Mouse (Mus musculus) left cerebral cortex, adult 9 months (tissue): Measurements from ENCODE around the gene Ahnak.
"Not testable (repeated sequence)": the region's sequence is repeated elsewhere in the genome, so short reads cannot be mapped to it uniquely, and the experiment has no call there.

Experiments used
- DNase-seq, 2 experiments: peaks; one replicate each; pipeline ENCODE4 v3.0.0; 2022; ENCODE audit warnings: low spot score in 2 of 2

Ahnak gene

GRCm38 (mm10) chr19:8972491-8972890, 16.6 kb upstream of the Ahnak start:
- DNase-seq: not testable (repeated sequence)

- DNase-seq: no peak
These were observed 14.4 kb upstream of the Ahnak start for GRCm38 (mm10) chr19:8974638-8975037.

GRCm38 (mm10) chr19:8975491-8975890, 13.6 kb upstream of the Ahnak start:
- no peak for DNase-seq

- DNase-seq: no peak
These were observed 12.5 kb upstream of the Ahnak start for GRCm38 (mm10) chr19:8976535-8976934.

- DNase-seq: no peak
These were observed 8.3 kb upstream of the Ahnak start for GRCm38 (mm10) chr19:8980771-8981170.

- no peak for DNase-seq
These were observed 7.5 kb upstream of the Ahnak start for GRCm38 (mm10) chr19:8981450-8982168.

- DNase-seq: no peak
These were observed 6.6 kb upstream of the Ahnak start for GRCm38 (mm10) chr19:8982303-8983149.

- no peak for DNase-seq
These were observed 5.9 kb upstream of the Ahnak start for GRCm38 (mm10) chr19:8983150-8983650.

GRCm38 (mm10) chr19:8984255-8984868, 4.7 kb upstream of the Ahnak start:
- peak in 1 of 2 experiments; percentile 54 for DNase-seq

- no peak for DNase-seq
These were observed 3.2 kb upstream of the Ahnak start for GRCm38 (mm10) chr19:8985891-8986290.

- no peak for DNase-seq
These were observed 1.3 kb upstream of the Ahnak start for GRCm38 (mm10) chr19:8987816-8988215.

GRCm38 (mm10) chr19:8988346-8989065, 578 bp upstream of the Ahnak start:
- no peak for DNase-seq

GRCm38 (mm10) chr19:8989567-8990431, 715 bp downstream of the Ahnak start:
- DNase-seq: no peak

GRCm38 (mm10) chr19:8990432-8991102, 1.5 kb downstream of the Ahnak start:
- no peak for DNase-seq

- DNase-seq: no peak
These were observed 2.3 kb downstream of the Ahnak start for GRCm38 (mm10) chr19:8991245-8991870.

GRCm38 (mm10) chr19:8991871-8992735, 3.0 kb downstream of the Ahnak start:
- DNase-seq: no peak

- peak in 1 of 2 experiments; percentile 80 for DNase-seq
These were observed 3.9 kb downstream of the Ahnak start for GRCm38 (mm10) chr19:8992769-8993624.

GRCm38 (mm10) chr19:8993625-8993912, 4.5 kb downstream of the Ahnak start:
- no peak for DNase-seq
